Mouse (Mus musculus) cerebellum, postnatal 10 days (tissue): ENCODE data around the gene Kcnmb3.

ENCODE experiments used
- DNase-seq, 2 experiments: peaks; one replicate each; pipeline ENCODE4 v3.0.0; 2021; ENCODE audit warnings: mixed read lengths in 2 of 2

The Kcnmb3 gene

GRCm38 (mm10) chr3:32495088-32495770 is 3.2 kb upstream of the Kcnmb3 start:
- DNase-seq = no peak

DNA sequence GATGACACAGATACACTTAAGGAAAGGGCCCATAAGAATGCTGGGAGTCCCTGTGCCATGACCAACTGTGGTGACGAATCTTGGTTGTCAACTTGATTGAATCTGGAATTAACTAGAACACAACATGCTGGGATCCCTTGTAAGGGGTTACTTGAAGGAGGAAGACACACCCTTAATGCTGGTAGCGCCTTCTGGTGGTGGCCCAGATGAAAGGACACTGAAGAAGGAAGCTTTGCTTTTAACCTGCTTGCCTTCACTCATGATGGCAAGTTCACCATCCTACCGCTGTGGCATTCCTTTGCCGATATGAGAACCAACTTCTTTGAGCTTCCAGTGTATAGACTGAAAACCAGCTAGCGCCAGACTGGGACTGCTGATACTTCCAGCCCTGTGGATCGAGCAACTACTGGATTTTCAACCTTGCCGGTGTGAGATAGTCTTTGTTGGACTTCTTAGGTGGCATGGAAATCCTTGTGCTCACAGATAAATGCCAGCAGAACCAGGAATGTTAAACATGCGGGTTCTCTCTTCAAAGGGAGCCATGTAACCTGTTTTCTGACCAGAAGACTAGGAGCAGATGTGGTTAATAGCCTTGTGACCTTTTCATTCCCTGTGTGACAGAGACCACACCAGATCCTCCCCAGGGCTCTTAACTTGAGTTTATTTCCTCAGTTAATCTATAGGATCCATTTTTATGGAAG is 2.5 kb upstream of the Kcnmb3 start:
- DNase-seq = no peak

DNA sequence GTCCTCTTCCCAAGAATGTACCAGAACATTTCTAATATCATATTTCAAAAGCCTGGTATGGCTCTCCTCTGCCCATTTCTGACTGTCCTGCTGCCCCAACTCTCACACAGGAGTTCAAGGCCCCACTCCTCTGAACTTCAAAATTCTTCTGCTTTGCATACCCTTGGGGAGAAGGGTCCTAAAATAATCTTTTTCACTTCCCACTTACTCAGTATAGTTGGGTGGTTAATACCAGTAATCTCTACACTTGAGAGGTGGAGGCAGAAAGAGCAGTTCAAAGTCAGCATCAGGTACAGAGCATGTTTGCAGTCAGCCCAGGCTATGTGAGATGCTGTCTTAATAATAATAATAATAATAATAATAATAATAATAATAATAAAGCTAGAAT is 1.1 kb downstream of the Kcnmb3 start:
- no peak for DNase-seq

DNA sequence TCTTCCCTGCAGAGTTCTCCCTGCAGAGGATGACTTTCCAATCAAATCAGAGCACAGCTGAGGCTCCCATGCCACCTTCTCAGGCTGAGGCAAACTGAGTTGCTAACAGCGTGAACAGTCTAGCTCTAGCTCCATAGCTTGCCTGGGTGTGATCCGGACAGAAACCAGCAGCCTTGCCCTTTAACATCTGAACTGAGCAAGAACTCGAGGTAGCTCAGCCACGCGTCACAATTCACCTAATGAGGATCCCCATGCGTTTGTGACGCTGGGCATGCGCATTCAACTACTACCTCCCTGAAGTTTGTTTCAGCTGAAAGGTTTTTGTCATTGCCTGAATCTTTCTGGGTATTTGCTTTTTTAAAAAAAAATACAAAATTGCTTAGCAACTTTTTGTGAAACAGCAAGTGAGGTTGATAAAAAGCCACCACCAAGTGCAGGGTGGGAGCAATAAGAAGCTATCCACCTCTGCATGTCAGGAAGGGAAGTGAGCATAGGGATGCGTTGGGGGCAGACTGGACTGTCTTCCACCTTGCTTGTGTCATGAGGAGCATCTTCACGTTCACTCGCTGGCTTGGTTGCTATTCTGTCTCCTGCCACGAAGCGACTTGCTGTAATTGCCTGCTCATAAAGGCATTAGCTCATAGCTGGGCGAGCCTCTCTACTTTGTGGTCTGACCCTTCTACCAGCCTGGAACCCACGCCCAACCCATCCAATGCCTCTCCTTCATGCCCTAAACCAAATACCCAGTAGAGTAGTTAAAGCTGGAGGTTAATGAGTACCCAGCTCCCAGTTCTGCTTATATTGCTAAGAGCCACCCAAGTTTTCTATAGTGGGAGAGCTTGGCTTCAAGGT is 1.7 kb downstream of the Kcnmb3 start:
- DNase-seq = no peak

DNA sequence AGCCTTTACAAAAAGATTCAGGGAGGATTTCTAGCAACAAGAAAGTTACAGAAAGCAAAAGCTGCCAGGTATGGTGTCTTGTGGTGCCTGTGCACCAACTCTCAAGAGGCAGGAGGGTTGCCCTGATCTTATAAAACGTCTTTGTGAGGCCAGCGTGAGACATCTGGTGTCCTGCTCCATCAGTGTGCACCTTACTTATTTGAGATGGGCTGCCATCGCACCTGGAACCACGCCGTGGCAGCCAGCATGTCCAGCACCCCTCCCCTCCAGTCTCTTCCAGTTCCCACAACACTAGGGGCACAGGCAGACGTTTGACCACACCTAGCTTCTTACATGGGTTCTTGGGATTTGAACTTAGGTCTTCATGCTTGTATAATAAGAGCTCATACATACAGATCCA is 3.9 kb downstream of the Kcnmb3 start:
- no peak for DNase-seq

GRCm38 (mm10) chr3:32486543-32486942 is 5.5 kb downstream of the Kcnmb3 start:
- no peak for DNase-seq

GRCm38 (mm10) chr3:32483035-32483434 is 9.0 kb downstream of the Kcnmb3 start:
- DNase-seq = no peak

- DNase-seq = no peak
Measured at GRCm38 (mm10) chr3:32479961-32480360, 12.1 kb downstream of the Kcnmb3 start.

DNA sequence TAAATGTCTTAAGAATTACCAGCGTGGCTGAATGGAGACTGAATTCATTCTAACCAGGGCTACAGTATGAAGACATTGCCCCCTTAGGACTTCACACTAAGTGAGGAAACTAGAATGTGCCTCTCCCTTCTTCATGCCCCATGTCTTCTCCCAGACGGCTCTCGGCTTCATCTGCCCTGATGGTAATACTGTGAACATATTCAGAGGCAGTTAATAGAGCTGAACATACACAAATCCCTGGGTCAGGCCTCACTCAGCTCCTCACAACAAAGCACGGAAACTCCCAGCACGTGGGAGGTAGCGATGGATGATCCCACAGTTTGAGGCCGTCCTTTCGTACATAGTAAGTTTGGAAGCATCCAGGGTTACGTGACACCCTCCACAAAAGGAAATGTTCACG is 18.8 kb downstream of the Kcnmb3 start:
- DNase-seq = no peak

- DNase-seq = no peak
Measured at GRCm38 (mm10) chr3:32472191-32472900, 19.7 kb downstream of the Kcnmb3 start.

DNA sequence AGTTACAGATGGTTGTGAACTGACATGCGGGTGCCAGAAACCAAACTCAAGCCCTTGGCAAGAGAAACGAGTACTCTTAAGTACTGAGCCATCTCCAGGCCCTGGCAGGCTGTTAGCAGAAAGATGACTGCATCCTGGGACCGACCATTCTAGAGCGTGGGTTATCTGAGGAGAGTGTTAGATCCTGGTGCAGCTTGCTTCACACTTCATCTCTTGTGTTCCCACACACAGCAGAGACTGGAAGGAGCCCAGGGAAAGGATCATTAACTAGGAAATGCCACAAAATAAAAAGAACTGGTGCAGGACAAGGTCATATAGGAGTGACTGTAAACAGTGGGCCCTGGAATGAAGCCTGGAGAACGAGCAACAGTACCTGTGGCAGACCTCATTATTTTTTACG is 20.9 kb downstream of the Kcnmb3 start:
- peak in 1 of 2 experiments; percentile 10 for DNase-seq

- DNase-seq = no peak
Measured at GRCm38 (mm10) chr3:32470449-32470848, 21.6 kb downstream of the Kcnmb3 start.

DNA sequence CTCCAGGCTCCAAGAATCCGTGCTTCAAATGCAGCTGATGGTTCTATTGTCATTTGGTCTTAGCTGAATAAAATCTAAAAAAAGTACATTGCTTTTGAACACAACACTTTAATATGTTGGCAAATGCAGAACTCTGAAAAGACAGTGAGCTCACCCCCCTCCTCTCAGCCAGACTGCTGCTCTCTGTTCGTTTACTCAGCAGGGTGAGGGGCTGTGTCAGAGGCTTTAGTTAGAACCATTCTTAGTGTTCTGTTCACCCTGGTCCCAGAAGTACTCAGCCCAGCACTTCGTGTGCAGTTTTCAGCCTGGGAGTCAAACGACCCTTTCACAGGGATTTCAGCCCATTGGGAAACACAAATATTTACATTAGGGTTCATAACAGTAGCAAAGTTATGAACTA is 23.6 kb downstream of the Kcnmb3 start:
- DNase-seq = no peak

- DNase-seq = no peak
Measured at GRCm38 (mm10) chr3:32467321-32467720, 24.7 kb downstream of the Kcnmb3 start.

- DNase-seq = peak; percentile 43 to 67
Measured at GRCm38 (mm10) chr3:32459777-32460176, 32.3 kb downstream of the Kcnmb3 start.

- no peak for DNase-seq
Measured at GRCm38 (mm10) chr3:32454329-32455021, 37.6 kb downstream of the Kcnmb3 start.

DNA sequence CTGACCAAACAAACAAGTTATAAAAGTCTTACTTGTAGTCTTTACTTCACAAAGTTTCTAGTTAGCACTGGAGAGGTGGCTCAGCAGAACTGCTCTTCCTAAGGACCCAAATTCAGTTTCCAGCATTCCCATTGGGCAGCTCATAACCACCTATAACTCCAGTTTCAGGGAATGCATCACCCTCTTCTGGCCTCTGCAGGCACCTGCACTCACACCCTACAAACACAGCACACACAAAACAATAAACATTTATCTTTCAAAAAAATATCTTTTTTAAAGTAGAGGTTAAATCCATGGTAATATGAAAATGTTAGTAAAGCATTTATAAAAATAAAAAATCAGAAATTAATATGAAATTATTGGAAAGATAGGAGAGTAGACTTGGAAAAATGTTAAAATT is 50.3 kb downstream of the Kcnmb3 start:
- DNase-seq = no peak

DNA sequence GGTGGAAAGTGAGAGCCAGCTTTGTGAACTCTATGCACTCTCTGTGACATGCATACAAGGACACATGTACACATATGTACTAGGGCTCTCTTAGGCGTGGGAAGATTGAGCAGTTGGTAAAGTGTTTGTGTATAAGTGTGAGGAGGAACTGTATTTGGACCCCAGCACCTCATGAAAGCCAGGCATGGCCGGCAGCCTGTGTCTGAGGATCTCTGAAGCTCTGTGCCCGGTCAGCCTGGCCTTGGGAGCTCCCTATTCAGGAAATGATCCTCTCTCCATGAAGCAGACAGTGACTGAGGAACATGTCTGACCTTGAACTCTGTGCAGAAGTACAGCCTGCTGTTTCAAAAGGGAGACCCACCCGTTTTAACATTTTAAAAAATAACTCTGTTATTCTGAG is 53.3 kb downstream of the Kcnmb3 start:
- no peak for DNase-seq

GRCm38 (mm10) chr3:32437820-32438219 is 54.2 kb downstream of the Kcnmb3 start:
- no peak for DNase-seq

DNA sequence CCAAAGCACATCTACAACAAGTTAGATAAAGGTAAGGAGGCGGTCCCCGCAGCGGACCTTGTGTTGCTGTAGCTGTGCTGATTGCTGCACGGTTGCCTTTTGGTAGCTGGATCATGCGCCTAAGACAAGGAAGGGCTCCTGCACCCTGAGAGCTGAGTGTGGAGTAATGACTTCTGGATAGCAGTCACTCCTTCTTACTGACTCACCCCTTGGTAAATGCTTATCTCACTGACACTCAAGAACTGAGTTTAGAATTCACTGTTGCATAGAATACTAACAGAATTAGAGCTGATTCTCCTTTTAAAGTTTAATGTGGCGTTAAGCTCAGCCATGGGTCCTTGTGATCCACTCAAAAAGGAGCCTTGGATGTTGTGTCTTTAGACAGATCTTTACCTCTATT is 54.7 kb downstream of the Kcnmb3 start:
- DNase-seq = no peak

GRCm38 (mm10) chr3:32436101-32436500 is 55.9 kb downstream of the Kcnmb3 start:
- no peak for DNase-seq

DNA sequence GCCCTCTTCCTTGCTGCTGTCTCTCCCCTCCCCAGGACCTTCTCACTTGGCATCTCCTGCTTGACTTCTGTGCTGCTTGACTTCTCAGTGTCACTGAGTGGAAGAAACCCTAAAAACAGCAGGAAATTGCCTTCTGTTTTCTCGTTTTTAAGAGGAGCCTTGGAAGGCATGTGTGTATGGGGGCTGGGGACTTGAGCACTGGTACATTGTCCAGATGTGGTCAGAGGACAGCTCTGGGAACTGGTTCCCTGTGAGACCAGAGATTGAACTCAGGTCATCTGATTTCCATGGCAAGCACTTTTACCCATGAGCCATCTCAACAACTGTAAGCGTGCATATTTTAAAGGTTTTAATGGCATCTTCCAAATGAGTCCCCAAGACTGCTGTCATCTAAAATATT is 58.0 kb downstream of the Kcnmb3 start:
- DNase-seq = no peak
